Mouse (Mus musculus): ENCODE measurements around the gene Cdc42ep3. TPM values are rescaled to one million over a fixed set of nuclear protein-coding genes. Genes with fewer than 3 reads are reported as not detected.

Gene Cdc42ep3
- polyA plus RNA-seq, 1 experiment from 2014 or later = 30.3 TPM

GRCm38 (mm10) chr17:79299925-79300324 is 55.0 kb downstream of the Cdc42ep3 start:
- 81% methylated on average over 1 of the region's 1 CpGs for WGBS
- Histone ChIP-seq H3K36me3 (no peaks in the 10 kb centered on the region), H3K27me3 (ENCODE audit: low read depth, poor library complexity, severe bottlenecking) (no peaks in the 10 kb centered on the region), H3K27ac (no peak overlapping the region), H3K4me3 (no peak overlapping the region), H3K4me1 (peaks cover 5% of the 10 kb centered on the region; the same call in 1 of the 2 replicates), H3K9me3 (replicated peaks) (no peaks in the 10 kb centered on the region)
- no peak for DNase-seq (ENCODE audit: low spot score)

- Histone ChIP-seq H3K27me3 (ENCODE audit: low read depth, poor library complexity, severe bottlenecking) (no peaks in the 10 kb centered on the region), H3K4me1 (peaks cover 5% of the 10 kb centered on the region; the same call in 1 of the 2 replicates), H3K4me3 (no peak overlapping the region), H3K9me3 (replicated peaks) (no peaks in the 10 kb centered on the region), H3K36me3 (no peaks in the 10 kb centered on the region), H3K27ac (no peak overlapping the region)
- DNase-seq (ENCODE audit: low spot score) = no peak
These were observed 55.9 kb downstream of the Cdc42ep3 start for GRCm38 (mm10) chr17:79298968-79299367.

- H3K27me3 ChIP-seq (ENCODE audit: low read depth, poor library complexity, severe bottlenecking) = no peaks in the 10 kb centered on the region
- no peak overlapping the region for H3K27ac ChIP-seq
- no peak for DNase-seq (ENCODE audit: low spot score)
- no peaks in the 10 kb centered on the region for H3K36me3 ChIP-seq
- H3K9me3 ChIP-seq (replicated peaks) = no peaks in the 10 kb centered on the region
- H3K4me3 ChIP-seq = no peak overlapping the region
- peaks cover 5% of the 10 kb centered on the region; the same call in 1 of the 2 replicates for H3K4me1 ChIP-seq
- 85% methylated on average over 4 of the region's 4 CpGs for WGBS
These were observed 59.0 kb downstream of the Cdc42ep3 start for GRCm38 (mm10) chr17:79295926-79296325.

- Histone ChIP-seq H3K36me3 (no peaks in the 10 kb centered on the region), H3K27me3 (ENCODE audit: low read depth, poor library complexity, severe bottlenecking) (no peaks in the 10 kb centered on the region), H3K9me3 (replicated peaks) (no peaks in the 10 kb centered on the region), H3K27ac (no peak overlapping the region), H3K4me3 (no peak overlapping the region), H3K4me1 (peaks cover 12% of the 10 kb centered on the region; the same call in 1 of the 2 replicates)
- WGBS = 87% methylated on average over 5 of the region's 5 CpGs
- DNase-seq (ENCODE audit: low spot score) = no peak
These were observed 63.2 kb downstream of the Cdc42ep3 start for GRCm38 (mm10) chr17:79291672-79292071.

GRCm38 (mm10) chr17:79290697-79291096 is 64.2 kb downstream of the Cdc42ep3 start:
- 70% methylated on average over 2 of the region's 2 CpGs for WGBS
- no peaks in the 10 kb centered on the region for H3K9me3 ChIP-seq (replicated peaks)
- no peak for DNase-seq (ENCODE audit: low spot score)
- no peak overlapping the region for H3K27ac ChIP-seq
- H3K36me3 ChIP-seq = no peaks in the 10 kb centered on the region
- no peaks in the 10 kb centered on the region for H3K27me3 ChIP-seq (ENCODE audit: low read depth, poor library complexity, severe bottlenecking)
- H3K4me1 ChIP-seq = 0 out of 2 replicates have a peak, but pooled peaks cover 7% of the 10 kb centered on the region
- no peak overlapping the region for H3K4me3 ChIP-seq

GRCm38 (mm10) chr17:79287302-79287701 is 67.6 kb downstream of the Cdc42ep3 start:
- H3K4me3 ChIP-seq = no peak overlapping the region
- H3K27me3 ChIP-seq (ENCODE audit: low read depth, poor library complexity, severe bottlenecking) = no peaks in the 10 kb centered on the region
- H3K27ac ChIP-seq = no peak overlapping the region
- no peaks in the 10 kb centered on the region for H3K36me3 ChIP-seq
- 0 out of 2 replicates have a peak, but pooled peaks cover 7% of the 10 kb centered on the region for H3K4me1 ChIP-seq
- DNase-seq (ENCODE audit: low spot score) = no peak
- WGBS = 81% methylated on average over 13 of the region's 13 CpGs
- H3K9me3 ChIP-seq (replicated peaks) = no peaks in the 10 kb centered on the region

- no peak overlapping the region for H3K4me3 ChIP-seq
- no peaks in the 10 kb centered on the region for H3K36me3 ChIP-seq
- no peak overlapping the region for H3K27ac ChIP-seq
- no peaks in the 10 kb centered on the region for H3K27me3 ChIP-seq (ENCODE audit: low read depth, poor library complexity, severe bottlenecking)
- no peaks in the 10 kb centered on the region for H3K9me3 ChIP-seq (replicated peaks)
- no peak for DNase-seq (ENCODE audit: low spot score)
- WGBS = 90% methylated on average over 6 of the region's 6 CpGs
- 0 out of 2 replicates have a peak, but pooled peaks cover 7% of the 10 kb centered on the region for H3K4me1 ChIP-seq
These were observed 69.8 kb downstream of the Cdc42ep3 start for GRCm38 (mm10) chr17:79285030-79285601.
